Mouse (Mus musculus) urinary bladder, postnatal 10 days (tissue): Measurements from ENCODE around the gene Acads.

ENCODE experiments used
- DNase-seq: peaks from one replicate; pipeline ENCODE4 v3.0.0; 2022; ENCODE audit warnings: low spot score

Acads gene

DNA sequence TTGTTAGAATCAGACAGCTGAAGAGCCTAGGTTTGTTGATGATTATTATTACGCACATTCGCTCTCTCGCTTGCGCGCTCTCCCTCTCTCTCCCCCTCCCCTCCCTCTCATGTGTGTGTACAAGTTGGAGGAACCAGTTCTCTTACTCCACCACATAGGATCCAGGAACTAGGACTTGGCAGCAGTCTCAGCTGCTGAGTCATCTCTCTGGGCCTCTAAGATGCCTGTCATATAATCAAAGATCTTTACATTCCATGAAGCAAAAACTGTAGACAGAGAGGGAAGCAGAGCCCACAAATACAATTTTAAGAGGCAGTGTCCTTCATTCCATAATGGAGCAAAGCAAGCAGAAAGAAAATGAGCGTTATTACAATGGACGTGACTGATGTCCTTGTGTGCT, 47.0 kb downstream of the Acads start:
- DNase-seq: no peak

DNA sequence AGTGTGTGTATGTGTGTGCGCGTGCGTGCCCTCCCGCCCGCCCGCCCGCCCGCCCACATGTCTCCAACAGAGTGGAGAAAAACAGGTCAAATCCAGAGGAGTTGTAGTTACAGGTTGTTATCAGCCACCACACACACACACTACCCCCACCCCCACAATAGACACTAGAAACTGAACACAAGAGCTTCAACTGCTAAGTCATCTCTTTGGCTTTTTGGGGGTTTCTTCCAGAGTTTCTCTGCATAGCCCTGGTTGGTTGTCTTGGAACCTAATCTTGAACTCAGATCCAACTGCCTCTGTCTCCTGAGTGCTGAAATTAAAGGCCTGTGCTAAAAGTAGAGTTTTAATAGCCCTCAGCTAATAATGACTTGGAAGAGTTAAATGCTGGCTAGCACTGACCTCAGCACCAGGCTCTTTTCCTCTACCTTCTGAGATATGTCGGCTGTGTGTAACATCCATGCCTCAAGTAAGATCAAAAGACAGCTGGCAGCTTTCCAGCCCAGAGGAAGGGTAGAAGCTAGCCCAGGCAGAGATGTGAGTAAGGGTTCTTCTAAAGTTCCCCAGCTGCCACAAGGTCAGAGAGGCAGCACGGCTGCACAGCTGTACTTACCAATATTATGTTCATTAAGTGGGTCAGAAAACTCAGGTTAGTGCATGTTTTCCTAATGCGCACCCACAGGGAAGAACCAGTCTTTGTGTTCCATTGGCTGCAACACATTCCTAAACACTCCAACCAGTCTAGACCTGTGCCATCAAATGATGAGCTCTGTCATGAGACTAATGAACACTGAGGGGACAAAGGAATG, 47.8 kb downstream of the Acads start:
- no peak for DNase-seq

DNA sequence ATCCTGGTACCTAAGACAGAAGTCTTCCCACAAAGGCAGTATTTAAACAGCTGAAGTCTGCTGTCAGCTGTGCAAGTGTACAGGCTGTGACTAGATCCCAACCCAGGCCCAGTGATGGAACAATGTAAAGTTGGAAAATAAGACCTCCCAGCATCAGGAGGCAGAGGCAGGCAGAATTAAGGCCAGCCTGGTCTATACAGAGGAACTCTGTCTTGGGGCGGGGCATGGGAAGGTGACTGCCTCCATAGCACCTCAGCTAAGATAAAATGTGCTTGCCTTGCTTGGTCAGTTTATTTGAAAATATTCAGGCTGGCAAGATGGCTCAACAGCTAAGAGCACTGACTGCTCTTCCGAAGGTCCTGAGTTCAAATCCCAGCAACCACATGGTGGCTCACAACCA, 48.7 kb downstream of the Acads start:
- DNase-seq: no peak

DNA sequence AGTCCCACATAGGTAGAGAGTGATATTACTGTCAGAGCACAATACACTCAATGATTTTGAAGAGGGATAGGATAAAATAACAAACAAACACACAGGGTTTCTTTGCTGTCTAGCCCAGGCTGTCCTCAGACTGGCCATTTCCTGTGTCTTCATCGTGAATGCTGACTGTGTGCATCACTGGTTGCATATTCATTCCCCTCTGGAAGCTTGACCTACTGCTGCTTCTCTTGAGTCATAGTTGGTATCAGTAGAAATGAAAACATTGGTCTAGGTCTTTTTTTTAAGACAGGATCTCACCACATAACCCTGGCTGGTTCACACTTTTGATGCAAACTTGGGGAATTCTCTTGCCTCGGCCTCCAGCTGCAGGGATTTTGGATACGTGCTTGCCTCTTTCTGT, 49.5 kb downstream of the Acads start:
- no peak for DNase-seq

DNA sequence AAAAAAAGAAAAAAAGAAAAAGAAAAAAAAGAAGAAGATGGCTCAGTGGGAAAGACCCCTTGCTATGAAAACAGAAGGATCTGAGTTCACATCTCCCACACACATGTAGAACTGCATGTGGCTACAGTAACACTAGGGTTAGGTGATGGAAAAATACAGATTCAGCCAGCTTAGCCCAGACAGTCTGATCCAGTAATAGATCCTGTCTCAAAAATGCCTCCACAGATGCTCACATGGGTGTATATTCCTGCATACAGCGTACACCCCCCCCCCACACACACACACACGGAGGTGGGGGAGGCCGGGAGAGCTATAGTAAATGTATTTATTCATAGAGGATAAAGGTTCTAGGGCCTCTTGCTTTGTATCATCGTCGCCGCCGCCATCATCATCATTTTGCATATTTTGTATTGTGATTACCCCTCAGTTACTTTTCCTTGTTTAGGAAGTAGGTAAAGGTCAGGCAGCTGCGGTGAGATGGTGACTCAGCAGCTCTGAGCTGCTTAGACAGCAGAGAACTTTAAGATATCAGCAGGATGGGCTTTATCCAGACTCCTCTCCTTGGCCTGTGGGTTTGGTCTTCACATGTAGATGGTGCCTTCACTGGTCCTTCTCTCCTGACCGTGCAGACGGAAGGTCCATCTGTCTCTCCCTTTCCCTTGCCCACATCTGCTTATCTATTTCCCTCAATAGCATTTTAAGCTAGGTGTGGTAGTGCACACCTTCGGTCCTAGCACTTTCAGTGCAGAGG, 50.3 kb downstream of the Acads start:
- DNase-seq: no peak

DNA sequence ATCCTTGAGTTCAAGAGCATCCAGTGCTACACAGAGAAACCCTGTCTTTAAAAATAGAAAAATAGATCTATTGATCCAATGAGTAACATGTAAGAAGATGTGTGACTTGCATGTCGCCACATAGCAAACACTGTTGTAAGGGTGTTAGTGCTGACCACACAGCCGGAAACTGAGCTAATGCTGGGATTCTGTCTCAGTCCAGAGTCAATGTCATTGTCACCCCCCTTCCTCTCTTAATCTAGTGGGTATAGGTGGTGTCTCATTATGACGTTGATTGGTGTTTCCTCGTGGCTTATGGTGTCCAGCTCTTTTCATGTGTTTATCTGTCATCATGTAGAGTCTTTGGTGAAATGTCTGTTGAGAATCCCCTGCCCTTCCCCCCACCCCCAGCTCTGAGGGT, 52.9 kb downstream of the Acads start:
- DNase-seq: no peak

DNA sequence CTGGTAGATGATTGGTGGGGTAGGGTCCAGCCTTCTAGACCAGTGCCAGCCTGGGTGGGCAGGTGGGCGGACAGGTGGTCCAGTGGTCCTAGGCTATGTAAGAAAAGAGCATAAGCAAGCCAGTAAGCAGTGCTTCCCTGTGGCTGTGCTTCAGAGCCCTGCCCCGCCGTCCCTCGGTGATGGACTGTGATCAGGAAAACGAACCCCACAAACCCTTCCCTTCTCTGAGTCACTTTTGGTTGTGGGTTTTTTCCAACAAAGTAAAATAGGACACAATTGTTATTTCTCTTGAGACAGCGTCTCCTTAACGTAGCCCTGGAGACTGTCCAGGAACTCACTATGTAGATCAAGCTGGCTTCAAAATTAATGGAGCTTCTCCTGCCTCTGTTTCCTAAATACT, 55.8 kb downstream of the Acads start:
- DNase-seq: no peak

DNA sequence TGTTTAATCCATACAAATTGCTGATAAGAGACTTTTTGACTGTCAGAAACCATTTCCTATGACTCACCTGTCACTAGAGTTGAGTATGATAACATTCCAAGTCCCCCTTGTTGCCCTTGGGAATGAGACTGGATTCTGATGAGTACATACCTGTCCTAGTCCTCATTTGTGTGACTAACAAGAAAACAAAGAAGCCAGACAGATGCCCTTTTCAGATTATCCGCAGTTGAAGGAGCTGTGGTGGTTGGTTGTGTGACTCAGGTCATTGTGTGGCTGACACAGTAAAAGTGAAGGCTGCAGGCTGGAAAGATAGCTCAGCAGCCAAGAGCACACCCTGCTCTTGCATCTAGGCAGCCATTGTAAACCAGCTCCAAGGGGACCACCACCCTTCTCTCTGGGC, 56.6 kb downstream of the Acads start:
- no peak for DNase-seq

DNA sequence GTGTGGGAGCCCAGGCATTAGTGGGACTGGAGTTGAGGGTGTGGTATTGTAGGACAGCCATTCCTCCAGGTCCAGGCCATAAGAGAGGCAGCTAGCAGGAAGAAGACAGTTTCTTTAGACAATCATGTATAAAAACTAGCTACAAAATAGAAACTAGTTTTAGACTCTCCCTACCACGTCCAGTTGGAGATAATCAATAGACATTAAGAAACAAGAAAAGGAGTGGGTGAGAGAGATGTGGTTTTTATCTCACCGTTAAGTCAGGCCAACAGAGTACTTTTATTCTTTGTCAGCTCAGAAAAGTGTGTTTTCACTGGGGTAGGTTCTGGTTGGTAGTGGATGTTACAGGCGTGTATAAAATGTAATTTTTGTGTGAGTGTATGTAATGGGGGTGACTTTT, 58.2 kb downstream of the Acads start:
- DNase-seq: no peak
